Mouse (Mus musculus): Measurements from ENCODE around the gene Pim3. TPM values are rescaled to one million over a fixed set of nuclear protein-coding genes. Genes with fewer than 3 reads are reported as not detected.

The Pim3 gene
- total and polyA plus RNA-seq, 2 experiments from 2014 or later = 72.5 to 95.4 TPM

DNA sequence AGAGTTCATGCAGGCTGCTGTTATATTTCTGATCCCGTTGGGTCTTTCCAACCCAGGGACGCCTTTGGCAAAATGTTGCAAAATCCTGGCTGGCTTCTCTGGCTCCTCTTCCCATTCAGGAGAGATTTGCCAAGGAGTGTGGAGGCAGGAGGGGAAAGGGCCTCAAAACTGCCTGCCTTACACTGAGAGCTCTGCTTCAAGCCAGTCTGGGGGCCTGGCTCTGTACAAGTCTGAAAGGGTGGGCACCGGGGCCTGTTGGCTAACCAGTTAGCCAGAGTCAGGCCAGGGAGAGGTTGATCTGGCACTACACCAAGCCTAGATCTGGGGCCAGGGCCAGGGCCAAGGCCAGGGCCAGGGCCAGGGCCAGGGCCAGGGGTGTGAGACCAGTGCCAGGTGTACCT, 3.8 kb upstream of the Pim3 start:
- DNase-seq (ENCODE audit: low spot score) (peak; percentile 41), ATAC-seq (ENCODE audit: low FRiP score) (no peak)
- no peaks in the 10 kb centered on the region for H3K9me3 ChIP-seq (ENCODE audit: low read length)
- 82% methylated on average over 3 of the region's 3 CpGs for WGBS
- no peaks in the 10 kb centered on the region for H3K4me1 ChIP-seq (ENCODE audit: insufficient read depth, low read length)
- H3K27ac ChIP-seq (ENCODE audit: low read depth, low read length) = no peak overlapping the region
- no peak overlapping the region for H3K9ac ChIP-seq (replicated peaks; ENCODE audit: low read length, poor library complexity, severe bottlenecking)
- TF ChIP-seq CTCF (IDR thresholded peaks at IDR 0.05) = no peak
- H3K27me3 ChIP-seq (ENCODE audit: insufficient read depth, low read length) = no peaks in the 10 kb centered on the region
- H3K4me3 ChIP-seq (ENCODE audit: low read depth, low read length) = no peak overlapping the region
- no peaks in the 10 kb centered on the region for H3K36me3 ChIP-seq (ENCODE audit: insufficient read depth, low read length)
- H3K4me2 ChIP-seq (ENCODE audit: low read depth, low read length, poor library complexity, severe bottlenecking) = no peak overlapping the region

DNA sequence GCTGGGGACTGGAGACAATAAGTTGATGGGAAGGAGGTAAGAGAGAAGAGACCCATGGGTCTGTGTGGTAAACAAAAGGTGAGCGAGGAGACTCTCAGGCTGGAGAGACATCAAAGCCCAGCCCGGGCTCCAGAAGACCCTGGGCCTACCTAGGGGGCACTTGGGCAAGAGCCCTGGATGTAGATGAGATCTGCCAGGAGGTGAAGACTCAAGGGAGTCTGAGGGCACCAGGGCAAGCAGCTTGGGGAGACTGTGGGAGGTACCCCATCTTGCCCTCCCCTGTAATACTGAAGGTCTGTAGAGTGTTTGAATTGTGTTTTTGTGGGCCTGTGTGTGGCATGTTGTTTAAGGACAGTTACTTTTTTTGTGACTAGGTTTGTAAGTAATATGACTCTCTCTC, 3.3 kb upstream of the Pim3 start:
- Histone ChIP-seq H3K9ac (replicated peaks; ENCODE audit: low read length, poor library complexity, severe bottlenecking) (no peak overlapping the region), H3K27me3 (ENCODE audit: insufficient read depth, low read length) (no peaks in the 10 kb centered on the region), H3K4me1 (ENCODE audit: insufficient read depth, low read length) (no peaks in the 10 kb centered on the region), H3K27ac (ENCODE audit: low read depth, low read length) (no peak overlapping the region), H3K4me3 (ENCODE audit: low read depth, low read length) (no peak overlapping the region), H3K36me3 (ENCODE audit: insufficient read depth, low read length) (no peaks in the 10 kb centered on the region), H3K4me2 (ENCODE audit: low read depth, low read length, poor library complexity, severe bottlenecking) (no peak overlapping the region), H3K9me3 (ENCODE audit: low read length) (no peaks in the 10 kb centered on the region)
- WGBS = 78% methylated on average over 2 of the region's 2 CpGs
- DNase-seq (ENCODE audit: low spot score) (no peak), ATAC-seq (ENCODE audit: low FRiP score) (no peak)
- TF ChIP-seq CTCF (IDR thresholded peaks at IDR 0.05) = no peak

DNA sequence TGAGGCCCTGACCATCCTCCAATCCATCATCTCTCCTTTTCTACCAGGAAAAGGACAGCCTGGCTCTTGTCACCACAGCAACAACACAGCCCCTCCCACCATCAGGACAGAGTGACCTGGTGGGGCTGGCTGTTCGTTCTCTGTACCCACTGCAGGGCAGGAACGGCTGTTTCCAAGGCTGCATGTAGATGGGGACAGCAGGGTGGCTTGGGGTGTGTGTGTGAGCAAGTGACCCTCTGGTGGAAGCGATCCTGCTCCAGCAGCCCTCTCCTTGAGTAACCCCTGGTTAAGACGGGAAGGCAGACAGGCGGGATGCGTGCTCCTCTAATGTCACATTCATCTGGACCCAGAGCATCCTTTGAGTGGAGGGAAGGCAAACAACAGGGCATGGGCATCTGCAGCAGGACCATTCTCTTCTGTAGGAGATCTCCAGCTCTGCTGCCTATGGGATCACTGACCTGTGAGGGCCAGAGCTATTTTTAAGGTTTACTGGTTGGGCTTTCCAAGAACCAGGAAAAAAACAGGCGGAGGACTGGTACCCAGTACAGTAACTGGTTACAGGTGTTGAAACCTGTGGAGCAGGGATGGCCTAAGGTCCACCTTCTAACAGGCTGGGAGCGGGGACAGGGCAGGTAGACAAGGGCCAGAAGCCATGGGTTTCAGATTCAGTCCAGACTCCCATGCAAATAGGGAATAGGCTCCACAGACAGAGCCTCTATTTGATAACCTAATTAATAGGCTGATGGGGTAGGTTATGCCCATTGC, 2.6 kb upstream of the Pim3 start:
- WGBS = 71% methylated on average over 8 of the region's 8 CpGs

DNA sequence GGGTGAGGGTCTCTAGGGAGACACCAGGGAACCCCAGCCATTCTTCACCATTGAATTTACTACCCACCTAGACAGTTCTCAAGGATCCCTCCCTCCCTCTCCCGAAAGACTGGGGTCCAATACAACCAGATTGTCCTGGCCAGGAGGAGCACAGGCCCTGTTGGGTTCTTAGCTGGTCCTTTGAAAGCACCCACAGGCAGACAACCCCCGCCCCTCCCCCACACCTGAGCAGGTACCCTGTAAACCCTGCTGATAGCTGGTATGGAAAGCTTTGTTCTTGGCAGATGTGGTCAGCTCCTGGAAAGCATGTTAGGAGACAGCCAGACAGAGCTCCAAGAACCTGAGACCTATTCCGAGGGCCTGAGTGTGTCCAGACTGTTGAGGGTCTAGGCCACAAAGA, 1.2 kb upstream of the Pim3 start:
- H3K9me3 ChIP-seq (ENCODE audit: low read length) = no peaks in the 10 kb centered on the region
- H3K27me3 ChIP-seq (ENCODE audit: insufficient read depth, low read length) = no peaks in the 10 kb centered on the region
- H3K36me3 ChIP-seq (ENCODE audit: insufficient read depth, low read length) = peaks cover 12% of the 10 kb centered on the region
- no peak overlapping the region for H3K27ac ChIP-seq (ENCODE audit: low read depth, low read length)
- H3K9ac ChIP-seq (replicated peaks; ENCODE audit: low read length, poor library complexity, severe bottlenecking) = no peak overlapping the region
- H3K4me3 ChIP-seq (ENCODE audit: low read depth, low read length) = no peak overlapping the region
- no peak for TF ChIP-seq CTCF (IDR thresholded peaks at IDR 0.05)
- DNase-seq (ENCODE audit: low spot score) (no peak), ATAC-seq (ENCODE audit: low FRiP score) (no peak)
- no peak overlapping the region for H3K4me2 ChIP-seq (ENCODE audit: low read depth, low read length, poor library complexity, severe bottlenecking)
- H3K4me1 ChIP-seq (ENCODE audit: insufficient read depth, low read length) = peaks cover 6% of the 10 kb centered on the region; the same call in 1 of the 2 replicates
- 90% methylated on average over 3 of the region's 3 CpGs for WGBS

More for the DNA sequence above, 2.6 kb upstream of the Pim3 start:
- DNase-seq (ENCODE audit: low spot score) (no peak), ATAC-seq (ENCODE audit: low FRiP score) (no peak)
- no peak for TF ChIP-seq CTCF (IDR thresholded peaks at IDR 0.05)
- Histone ChIP-seq H3K4me1 (ENCODE audit: insufficient read depth, low read length) (peaks cover 3% of the 10 kb centered on the region; the same call in 1 of the 2 replicates), H3K9ac (replicated peaks; ENCODE audit: low read length, poor library complexity, severe bottlenecking) (no peak overlapping the region), H3K27ac (ENCODE audit: low read depth, low read length) (no peak overlapping the region), H3K36me3 (ENCODE audit: insufficient read depth, low read length) (peaks cover 1% of the 10 kb centered on the region), H3K4me3 (ENCODE audit: low read depth, low read length) (no peak overlapping the region), H3K27me3 (ENCODE audit: insufficient read depth, low read length) (no peaks in the 10 kb centered on the region), H3K4me2 (ENCODE audit: low read depth, low read length, poor library complexity, severe bottlenecking) (no peak overlapping the region), H3K9me3 (ENCODE audit: low read length) (no peaks in the 10 kb centered on the region)

- H3K4me2 ChIP-seq (ENCODE audit: low read depth, low read length, poor library complexity, severe bottlenecking) = peak overlapping the region; percentile 79
- no peaks in the 10 kb centered on the region for H3K9me3 ChIP-seq (ENCODE audit: low read length)
- DNase-seq (ENCODE audit: low spot score) = peak; percentile 34
- 0 out of 2 replicates have a peak, but pooled peaks have one; percentile 8 for ATAC-seq (ENCODE audit: low FRiP score)
- H3K27me3 ChIP-seq (ENCODE audit: insufficient read depth, low read length) = no peaks in the 10 kb centered on the region
- H3K27ac ChIP-seq (ENCODE audit: low read depth, low read length) = peak overlapping the region; percentile 85
- peak overlapping the region; percentile 61 for H3K4me3 ChIP-seq (ENCODE audit: low read depth, low read length)
- TF ChIP-seq CTCF (IDR thresholded peaks at IDR 0.05) = no peak
- H3K4me1 ChIP-seq (ENCODE audit: insufficient read depth, low read length) = peaks cover 6% of the 10 kb centered on the region; the same call in 1 of the 2 replicates
- peak overlapping the region; percentile 71 for H3K9ac ChIP-seq (replicated peaks; ENCODE audit: low read length, poor library complexity, severe bottlenecking)
- peaks cover 27% of the 10 kb centered on the region for H3K36me3 ChIP-seq (ENCODE audit: insufficient read depth, low read length)
- under 1% methylated on average over 85 of the region's 98 CpGs for WGBS
Measured at GRCm38 (mm10) chr15:88862881-88863694, 1.1 kb downstream of the Pim3 start.

All from midbrain, postnatal 0 days (tissue).